In genomic region chr4:47138967-47139777, GRCm38 (mm10) we compare ENCODE assay signal across 9 mouse cellular contexts. TPM values are rescaled to one million over a fixed set of nuclear protein-coding genes. Genes with fewer than 3 reads are reported as not detected.
A peak's percentile ranks its signal among the peaks of the same experiment; 100 is the strongest.
DNase-seq lines count a peak whose midpoint lies in the region; ATAC-seq lines count a peak whose summit lies in the region.
"Had no signal": no experiment of that assay in that cellular context is flagged by ENCODE, and none has a peak within 500 bp of the region (broad histone marks: within the 10 kb centered on the region; RNA-seq: fewer than 3 reads in every experiment).

No protein-coding gene starts in this region.

- H3K27me3 ChIP-seq in heart, embryonic 12.5 days (replicated peaks) = no peaks in the 10 kb centered on the region

- no peak overlapping the region for H3K27ac ChIP-seq in heart, embryonic 12.5 days (ENCODE audit: poor library complexity, severe bottlenecking)

- 46% methylated on average over 9 of the region's 9 CpGs for WGBS in heart, embryonic 12.5 days

- no peaks in the 10 kb centered on the region for H3K36me3 ChIP-seq in heart, embryonic 12.5 days

- no peaks in the 10 kb centered on the region for H3K9me3 ChIP-seq in heart, embryonic 12.5 days (replicated peaks)
- H3K9me3 ChIP-seq: megakaryocyte, embryonic 14.5 days had no signal

- H3K4me3 ChIP-seq in heart, embryonic 12.5 days = no peak overlapping the region
- H3K4me3 ChIP-seq: megakaryocyte, embryonic 14.5 days had no signal

- no peak overlapping the region for H3K4me2 ChIP-seq in heart, embryonic 12.5 days

- peaks cover 13% of the 10 kb centered on the region; the same call in 1 of the 2 replicates for H3K4me1 ChIP-seq in heart, embryonic 12.5 days (replicated peaks)

- no peak overlapping the region for H3K9ac ChIP-seq in heart, embryonic 12.5 days

- ATAC-seq in heart, embryonic 12.5 days (ENCODE audit: insufficient number of reproducible peaks, low FRiP score) = peak; percentile 26; the same call in 1 of the 2 replicates

- peak; percentile 21 for DNase-seq in 3T3-L1 (ENCODE audit: low read depth, low spot score)
- peak; percentile 25 for DNase-seq in ZHBTc4 (ENCODE audit: low read depth, low spot score)
- DNase-seq in kidney, postnatal 25 days = peak; percentile 68 to 85
- no peak for DNase-seq in spleen, postnatal 4 days (ENCODE audit: low spot score in 2 of 2)
- DNase-seq in frontal cortex, postnatal 25 days (ENCODE audit: low spot score in 2 of 2) = no peak
- no peak for DNase-seq in layer of hippocampus, adult 9-11 months
- no peak for DNase-seq in cerebellum, adult 9-10 months

RNA-seq across cellular contexts. Expression of gene Galnt12, which starts 47.5 kb away (rescaled TPM):
- polyA plus RNA-seq in heart, embryonic 12.5 days (2016; fragmentation: Nextera tagmentation; extraction: Ambion mirVana) = 1.8 and 2.2 TPM in 2 replicates

Comparison
In these comparisons a context has a peak if more than half of its experiments do, and no peak if none do; other contexts are left out.
1. DNase-seq: peak in 3T3-L1 (single experiment), ZHBTc4 (single experiment) and kidney, postnatal 25 days (2 of 2); none in spleen, postnatal 4 days (0 of 2), frontal cortex, postnatal 25 days (0 of 2), layer of hippocampus, adult 9-11 months (single experiment) and cerebellum, adult 9-10 months (single experiment).